12 mouse cellular contexts compared by ENCODE assay signal in genomic region chr10:17760750-17761613, GRCm38 (mm10). TPM values are rescaled to one million over a fixed set of nuclear protein-coding genes. Genes with fewer than 3 reads are reported as not detected.
DNase-seq lines count a peak whose midpoint lies in the region; ATAC-seq and TF ChIP-seq lines count a peak whose summit lies in the region.
"Had no signal": no experiment of that assay in that cellular context is flagged by ENCODE, and none has a peak within 500 bp of the region (broad histone marks: within the 10 kb centered on the region; RNA-seq: fewer than 3 reads in every experiment).

No protein-coding gene starts in this region.

- H3K27ac ChIP-seq in heart, adult 2 months: no peak overlapping the region
- peak overlapping the region; percentile 61 for H3K27ac ChIP-seq in intestine, embryonic 14.5 days (ENCODE audit: low read depth)

- DNase-seq in heart, adult 2 months: no peak
- DNase-seq in heart, adult 8-10 months (ENCODE audit: low spot score): no peak
- DNase-seq in ovary, postnatal 36 days (ENCODE audit: low spot score): peak; percentile 21
- no peak for DNase-seq in ovary, adult 18-20 months (ENCODE audit: low spot score)
- DNase-seq in intestine, embryonic 14.5 days (ENCODE audit: low spot score): peak; percentile 61
- DNase-seq in yolk sac, embryonic 10.5 days (ENCODE audit: low spot score): peak; percentile 90
- no peak for DNase-seq in gastrocnemius, postnatal 4 days (ENCODE audit: low spot score in 2 of 2)
- no peak for DNase-seq in left cerebral cortex, postnatal 10 days (ENCODE audit: extremely low spot score in 1 of 2, low spot score in 2 of 2)
- DNase-seq: right cerebral cortex, adult 18-20 months had no signal

- no peak for TF ChIP-seq EP300 in heart, adult 2 months (IDR thresholded peaks at IDR 0.05; ENCODE audit: insufficient read depth, low read depth, low read length)

- no peaks in the 10 kb centered on the region for H3K4me1 ChIP-seq in heart, adult 2 months (ENCODE audit: control insufficient read depth, insufficient read depth, low read length)
- H3K4me1 ChIP-seq in intestine, embryonic 14.5 days (replicated peaks; ENCODE audit: control insufficient read depth, insufficient read depth, low read length): no peaks in the 10 kb centered on the region; the same call in 1 of the 2 replicates

- H3K36me3 ChIP-seq in heart, adult 2 months (ENCODE audit: control insufficient read depth, insufficient read depth, low read length): no peaks in the 10 kb centered on the region
- no peaks in the 10 kb centered on the region for H3K36me3 ChIP-seq in intestine, embryonic 14.5 days (ENCODE audit: control insufficient read depth, insufficient read depth, low read length)

- ATAC-seq in intestine, embryonic 14.5 days (replicated peaks; ENCODE audit: low FRiP score, low TSS enrichment, low read depth): peak; percentile 62; the same call in 1 of the 2 replicates
- ATAC-seq: forebrain, embryonic 14.5 days; inflammation-experienced regulatory T-cells, adult 6 months; midbrain, embryonic 16.5 days had no signal

- H3K4me3 ChIP-seq in heart, adult 2 months: no peak overlapping the region
- no peak overlapping the region for H3K4me3 ChIP-seq in intestine, embryonic 14.5 days (ENCODE audit: low read depth, low read length)

- no peaks in the 10 kb centered on the region for H3K9me3 ChIP-seq in intestine, embryonic 14.5 days (ENCODE audit: control insufficient read depth, low read length)

- intact Hi-C loops in heart, adult 2 months (cut with DNase I): no loop called here
- intact Hi-C loops in left cerebral cortex, postnatal 10 days (cut with DNase I): no loop called here

- no peak for TF ChIP-seq POLR2A in heart, adult 2 months (IDR thresholded peaks at IDR 0.05; ENCODE audit: insufficient read depth, low read depth, low read length)

- no peaks in the 10 kb centered on the region for H3K27me3 ChIP-seq in heart, adult 2 months (ENCODE audit: control insufficient read depth, insufficient read depth, low read length)
- H3K27me3 ChIP-seq in intestine, embryonic 14.5 days (replicated peaks; ENCODE audit: control insufficient read depth, insufficient read depth, low read length): no peaks in the 10 kb centered on the region

- H3K9ac ChIP-seq in heart, adult 2 months (ENCODE audit: low read depth, low read length): no peak overlapping the region
- no peak overlapping the region for H3K9ac ChIP-seq in intestine, embryonic 14.5 days (ENCODE audit: low read length)

- peak; percentile 42 for TF ChIP-seq CTCF in heart, adult 2 months (IDR thresholded peaks at IDR 0.05)

- WGBS in heart, adult 2 months: 67% methylated on average over 9 of the region's 9 CpGs
- 43% methylated on average over 9 of the region's 9 CpGs for WGBS in intestine, embryonic 14.5 days

- no peaks in the 10 kb centered on the region for H3K79me2 ChIP-seq in heart, adult 2 months (replicated peaks; ENCODE audit: control insufficient read depth, insufficient read depth, low read length)

- no peak overlapping the region for H3K4me2 ChIP-seq in intestine, embryonic 14.5 days (ENCODE audit: low read length)

RNA-seq across cellular contexts. Expression of gene Txlnb, which starts 35.0 kb away (rescaled TPM):
- total RNA-seq in heart, adult 2 months (2021): 100 to 1,000 TPM; 312 to 403 TPM
- 102 and 180 TPM in 2 replicates for polyA plus RNA-seq in heart, adult 2 months (2012; rRNA removed)
- 100 to 1,000 TPM; 388 to 469 (median 414) TPM for total RNA-seq in heart, adult 8-10 months (2022)
- 0.38 and 0.66 TPM in 2 replicates for polyA plus RNA-seq in intestine, embryonic 14.5 days (2014; fragmentation: Nextera tagmentation; extraction: Ambion mirVana)
- total RNA-seq in gastrocnemius, postnatal 4 days (2021): 10 to 100 TPM; 69.6 to 78.8 TPM
- under 1 TPM; 0.18 to 0.21 TPM for total RNA-seq in left cerebral cortex, postnatal 10 days (2021)

RNA-seq across cellular contexts. Expression of gene Cited2, which starts 38.0 kb away (rescaled TPM):
- 10 to 100 TPM; 38.7 to 54.0 TPM for total RNA-seq in heart, adult 2 months (2021)
- polyA plus RNA-seq in heart, adult 2 months (2012; rRNA removed): 22.2 and 23.8 TPM in 2 replicates
- 10 to 100 TPM; 35.4 to 53.6 (median 45.5) TPM for total RNA-seq in heart, adult 8-10 months (2022)
- polyA plus RNA-seq in intestine, embryonic 14.5 days (2014; fragmentation: Nextera tagmentation; extraction: Ambion mirVana): 45.2 and 48.7 TPM in 2 replicates
- 10 to 100 TPM; 37.6 to 41.5 TPM for total RNA-seq in gastrocnemius, postnatal 4 days (2021)
- 10 to 100 TPM; 30.4 to 36.4 TPM for total RNA-seq in left cerebral cortex, postnatal 10 days (2021)

Comparison
In these comparisons a context has a peak if more than half of its experiments do, and no peak if none do; other contexts are left out.
1. DNase-seq: peak in ovary, postnatal 36 days (single experiment), intestine, embryonic 14.5 days (single experiment) and yolk sac, embryonic 10.5 days (single experiment); none in heart, adult 2 months (0 of 2), heart, adult 8-10 months (single experiment), ovary, adult 18-20 months (single experiment), gastrocnemius, postnatal 4 days (0 of 2) and left cerebral cortex, postnatal 10 days (0 of 2).
2. RNA of gene Txlnb, which starts 35.0 kb away (total RNA-seq): 388 to 469 TPM in heart, adult 8-10 months, 312 to 403 TPM in heart, adult 2 months and 69.6 to 78.8 TPM in gastrocnemius, postnatal 4 days; 0.18 to 0.21 TPM in left cerebral cortex, postnatal 10 days; every median in the first group is over 10 times any median in the second.